Comparison of ENCODE assay signal across 10 mouse cellular contexts in the genomic region with DNA sequence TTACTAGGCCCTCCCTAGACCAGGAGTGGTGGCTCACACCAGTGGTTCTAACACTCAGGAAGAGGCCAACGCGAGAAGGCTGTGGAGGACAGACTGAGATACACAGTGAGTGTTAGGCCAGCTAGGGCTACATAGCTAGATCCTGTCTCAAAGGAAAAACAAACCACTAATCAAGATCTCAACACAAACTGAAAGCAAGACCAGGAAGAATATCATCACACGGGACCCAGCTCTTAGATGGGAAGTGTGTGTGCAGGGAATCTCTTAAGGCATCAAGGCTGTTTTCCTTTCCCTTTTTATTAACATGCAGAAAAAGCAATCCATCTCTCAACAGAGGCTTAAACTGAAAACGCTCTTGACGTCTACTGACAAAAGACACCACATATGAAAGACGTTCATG. TPM values are rescaled to one million over a fixed set of nuclear protein-coding genes. Genes with fewer than 3 reads are reported as not detected.
DNase-seq lines count a peak whose midpoint lies in the region; ATAC-seq and TF ChIP-seq lines count a peak whose summit lies in the region.
"Had no signal": no experiment of that assay in that cellular context is flagged by ENCODE, and none has a peak within 500 bp of the region (broad histone marks: within the 10 kb centered on the region; RNA-seq: fewer than 3 reads in every experiment).

No protein-coding gene starts in this region.

- intact Hi-C loops in left cerebral cortex, postnatal 10 days (cut with DNase I): loop anchor here (10.0 kb wide), 1 partner anchor 137 kb away; no protein-coding TSS in a partner anchor

- ATAC-seq in embryonic facial prominence, embryonic 15.5 days (ENCODE audit: insufficient number of reproducible peaks, low FRiP score, low TSS enrichment, low read depth): no peak
- ATAC-seq in neural tube, embryonic 13.5 days (ENCODE audit: low read depth): no peak

- H3K9ac ChIP-seq in embryonic facial prominence, embryonic 15.5 days: no peak overlapping the region
- peak overlapping the region; percentile 56 for H3K9ac ChIP-seq in neural tube, embryonic 13.5 days

- H3K9me3 ChIP-seq in embryonic facial prominence, embryonic 15.5 days (replicated peaks): no peaks in the 10 kb centered on the region
- H3K9me3 ChIP-seq in limb, embryonic 10.5 days (replicated peaks): no peaks in the 10 kb centered on the region
- H3K9me3 ChIP-seq in neural tube, embryonic 13.5 days: no peaks in the 10 kb centered on the region

- WGBS in embryonic facial prominence, embryonic 15.5 days: 53% methylated on average over 6 of the region's 6 CpGs
- 84% methylated on average over 6 of the region's 6 CpGs for WGBS in limb, embryonic 10.5 days
- 56% methylated on average over 6 of the region's 6 CpGs for WGBS in neural tube, embryonic 13.5 days

- DNase-seq in layer of hippocampus, adult 2 months (ENCODE audit: low spot score in 2 of 2): no peak
- no peak for DNase-seq in layer of hippocampus, adult 18-20 months (ENCODE audit: low spot score in 2 of 2)
- no peak for DNase-seq in limb, embryonic 10.5 days (ENCODE audit: low spot score)
- DNase-seq in urinary bladder, postnatal 36 days (ENCODE audit: low spot score in 2 of 2): no peak
- no peak for DNase-seq in kidney, postnatal 14 days
- DNase-seq in left cerebral cortex, postnatal 10 days (ENCODE audit: extremely low spot score in 1 of 2, low spot score in 2 of 2): no peak
- DNase-seq: left cerebral cortex, postnatal 4 days had no signal

- H3K27me3 ChIP-seq in embryonic facial prominence, embryonic 15.5 days: no peaks in the 10 kb centered on the region
- H3K27me3 ChIP-seq in limb, embryonic 10.5 days (ENCODE audit: low read depth, poor library complexity, severe bottlenecking): no peaks in the 10 kb centered on the region
- no peaks in the 10 kb centered on the region for H3K27me3 ChIP-seq in neural tube, embryonic 13.5 days

- peak overlapping the region; percentile 76 for H3K4me3 ChIP-seq in layer of hippocampus, adult 2 months
- H3K4me3 ChIP-seq in embryonic facial prominence, embryonic 15.5 days (replicated peaks): peak overlapping the region; percentile 96
- 0 out of 2 replicates have a peak overlapping the region, but pooled peaks have one; percentile 10 for H3K4me3 ChIP-seq in limb, embryonic 10.5 days
- H3K4me3 ChIP-seq in neural tube, embryonic 13.5 days: peak overlapping the region; percentile 11; the same call in 1 of the 2 replicates

- H3K4me2 ChIP-seq in embryonic facial prominence, embryonic 15.5 days (replicated peaks): peak overlapping the region; percentile 63
- peak overlapping the region; percentile 88 for H3K4me2 ChIP-seq in neural tube, embryonic 13.5 days

- peak overlapping the region; percentile 23; the same call in 1 of the 2 replicates for H3K27ac ChIP-seq in layer of hippocampus, adult 2 months
- no peak overlapping the region for H3K27ac ChIP-seq in embryonic facial prominence, embryonic 15.5 days (replicated peaks)
- no peak overlapping the region for H3K27ac ChIP-seq in limb, embryonic 10.5 days
- no peak overlapping the region; the same call in 1 of the 2 replicates for H3K27ac ChIP-seq in neural tube, embryonic 13.5 days (replicated peaks)

- H3K4me1 ChIP-seq in embryonic facial prominence, embryonic 15.5 days: peaks cover 26% of the 10 kb centered on the region
- H3K4me1 ChIP-seq in limb, embryonic 10.5 days: peaks cover 22% of the 10 kb centered on the region
- peaks cover 32% of the 10 kb centered on the region for H3K4me1 ChIP-seq in neural tube, embryonic 13.5 days (replicated peaks)

- H3K36me3 ChIP-seq in embryonic facial prominence, embryonic 15.5 days: 0 out of 2 replicates have a peak, but pooled peaks cover 2% of the 10 kb centered on the region
- H3K36me3 ChIP-seq in limb, embryonic 10.5 days: peaks cover 45% of the 10 kb centered on the region
- H3K36me3 ChIP-seq in neural tube, embryonic 13.5 days: 0 out of 2 replicates have a peak, but pooled peaks cover 16% of the 10 kb centered on the region

- TF ChIP-seq CTCF in layer of hippocampus, adult 2 months (conservative IDR thresholded peaks at IDR 0.05): no peak

RNA-seq across cellular contexts. Expression of a gene that starts 2.0 kb away (rescaled TPM):
- total RNA-seq in layer of hippocampus, adult 2 months (2021): 10 to 100 TPM; 50.4 to 58.9 TPM
- 10 to 100 TPM; 48.0 to 48.8 TPM for total RNA-seq in layer of hippocampus, adult 18-20 months (2021)
- polyA plus RNA-seq in embryonic facial prominence, embryonic 15.5 days (2015; fragmentation: Nextera tagmentation; extraction: Ambion mirVana): 14.4 and 16.9 TPM in 2 replicates
- 20.7 and 21.8 TPM in 2 replicates for polyA plus RNA-seq in limb, embryonic 10.5 days (2016; fragmentation: Nextera tagmentation; extraction: Ambion mirVana)
- 8.2 and 9.7 TPM in 2 replicates for polyA plus RNA-seq in neural tube, embryonic 13.5 days (2015; fragmentation: Nextera tagmentation; extraction: Ambion mirVana)
- 10 to 100 TPM; 31.8 to 34.6 TPM for total RNA-seq in left cerebral cortex, postnatal 10 days (2021)

RNA-seq across cellular contexts. Expression of a gene that starts 11.5 kb away (rescaled TPM):
- 10 to 100 TPM; 67.8 to 73.2 TPM for total RNA-seq in layer of hippocampus, adult 2 months (2021)
- 10 to 100 TPM; 69.8 to 74.9 TPM for total RNA-seq in layer of hippocampus, adult 18-20 months (2021)
- polyA plus RNA-seq in embryonic facial prominence, embryonic 15.5 days (2015; fragmentation: Nextera tagmentation; extraction: Ambion mirVana): 22.2 and 23.4 TPM in 2 replicates
- polyA plus RNA-seq in limb, embryonic 10.5 days (2016; fragmentation: Nextera tagmentation; extraction: Ambion mirVana): 37.9 TPM in 2 replicates
- polyA plus RNA-seq in neural tube, embryonic 13.5 days (2015; fragmentation: Nextera tagmentation; extraction: Ambion mirVana): 28.0 and 29.6 TPM in 2 replicates
- 10 to 100 TPM; 57.2 to 57.9 TPM for total RNA-seq in left cerebral cortex, postnatal 10 days (2021)

RNA-seq across cellular contexts. Expression of a gene that starts 25.1 kb away (rescaled TPM):
- not detected for total RNA-seq in layer of hippocampus, adult 2 months (2021)
- total RNA-seq in layer of hippocampus, adult 18-20 months (2021): not detected
- polyA plus RNA-seq in embryonic facial prominence, embryonic 15.5 days (2015; fragmentation: Nextera tagmentation; extraction: Ambion mirVana): not detected in 2 replicates
- not detected in 2 replicates for polyA plus RNA-seq in limb, embryonic 10.5 days (2016; fragmentation: Nextera tagmentation; extraction: Ambion mirVana)
- not detected in 2 replicates for polyA plus RNA-seq in neural tube, embryonic 13.5 days (2015; fragmentation: Nextera tagmentation; extraction: Ambion mirVana)
- not detected for total RNA-seq in left cerebral cortex, postnatal 10 days (2021)
- total RNA-seq: left cerebral cortex, postnatal 4 days had no signal
- polyA plus RNA-seq: cortical plate, adult 2 months had no signal

Comparison
In these comparisons a context has a peak if more than half of its experiments do, and no peak if none do; other contexts are left out.
1. H3K4me3 ChIP-seq: peak in every context shown above with its lines; median percentile 96 in embryonic facial prominence, embryonic 15.5 days; 76 in layer of hippocampus, adult 2 months; 11 in neural tube, embryonic 13.5 days; 10 in limb, embryonic 10.5 days.